Mouse (Mus musculus): ENCODE data around the gene Arhgap31. TPM values are rescaled to one million over a fixed set of nuclear protein-coding genes. Genes with fewer than 3 reads are reported as not detected.

Gene Arhgap31
- 22.4 TPM for total RNA-seq (2023)

DNA sequence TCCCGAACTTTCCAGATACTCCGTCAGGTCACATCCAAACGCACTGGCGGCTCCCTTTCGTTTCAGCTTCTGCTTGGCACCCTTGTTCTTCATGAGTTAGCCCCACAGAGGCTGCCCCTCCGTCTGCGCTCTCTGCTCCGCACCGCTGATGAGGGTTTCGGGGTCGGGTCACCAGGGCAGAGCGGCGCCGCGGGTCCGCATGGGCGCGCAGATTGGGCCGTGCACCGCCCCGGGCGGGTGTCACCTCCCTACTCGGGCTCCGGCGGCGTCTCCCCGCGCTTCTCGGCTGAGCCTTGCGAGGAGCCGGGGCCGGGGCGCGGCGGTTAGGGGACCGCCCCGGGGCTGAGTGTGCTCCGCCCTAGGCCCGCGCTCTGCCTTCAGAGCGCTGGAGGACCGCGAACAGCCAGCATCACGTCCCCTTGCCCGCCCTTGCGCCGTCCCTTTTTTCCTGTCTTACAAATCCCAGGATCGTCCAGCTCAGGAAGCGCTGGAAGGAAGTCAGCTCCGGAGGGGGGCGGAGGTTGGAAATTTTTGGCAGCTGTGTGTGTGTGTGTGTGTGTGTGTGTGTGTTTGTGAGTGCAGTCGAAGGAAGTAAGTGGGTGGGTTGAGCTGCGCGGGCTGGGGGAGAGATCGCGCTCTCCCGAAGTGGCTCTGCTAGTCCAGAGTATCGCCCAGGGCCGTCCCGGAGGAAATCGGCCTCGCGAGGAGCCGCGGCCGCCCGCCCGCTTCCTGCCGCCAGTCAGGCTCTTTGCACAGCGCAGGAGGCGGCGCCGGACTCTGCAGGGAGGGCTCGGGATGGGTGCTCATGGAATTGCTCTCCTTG, at the start of gene Arhgap31:
Gene Arhgap31, minus strand, starts transcription at position 694 of the 823 bp plus-strand sequence.

GRCm38 (mm10) chr16:38742113-38742658, 29.1 kb upstream of the Arhgap31 start, which contains the start of gene B4galt4:
Gene B4galt4, plus strand, starts transcription at chr16:38742264.

GRCm38 (mm10) chr16:38558221-38558748, 154.8 kb downstream of the Arhgap31 start, which contains the start of gene Tmem39a:
Gene Tmem39a, plus strand, starts transcription at chr16:38558698.

DNA sequence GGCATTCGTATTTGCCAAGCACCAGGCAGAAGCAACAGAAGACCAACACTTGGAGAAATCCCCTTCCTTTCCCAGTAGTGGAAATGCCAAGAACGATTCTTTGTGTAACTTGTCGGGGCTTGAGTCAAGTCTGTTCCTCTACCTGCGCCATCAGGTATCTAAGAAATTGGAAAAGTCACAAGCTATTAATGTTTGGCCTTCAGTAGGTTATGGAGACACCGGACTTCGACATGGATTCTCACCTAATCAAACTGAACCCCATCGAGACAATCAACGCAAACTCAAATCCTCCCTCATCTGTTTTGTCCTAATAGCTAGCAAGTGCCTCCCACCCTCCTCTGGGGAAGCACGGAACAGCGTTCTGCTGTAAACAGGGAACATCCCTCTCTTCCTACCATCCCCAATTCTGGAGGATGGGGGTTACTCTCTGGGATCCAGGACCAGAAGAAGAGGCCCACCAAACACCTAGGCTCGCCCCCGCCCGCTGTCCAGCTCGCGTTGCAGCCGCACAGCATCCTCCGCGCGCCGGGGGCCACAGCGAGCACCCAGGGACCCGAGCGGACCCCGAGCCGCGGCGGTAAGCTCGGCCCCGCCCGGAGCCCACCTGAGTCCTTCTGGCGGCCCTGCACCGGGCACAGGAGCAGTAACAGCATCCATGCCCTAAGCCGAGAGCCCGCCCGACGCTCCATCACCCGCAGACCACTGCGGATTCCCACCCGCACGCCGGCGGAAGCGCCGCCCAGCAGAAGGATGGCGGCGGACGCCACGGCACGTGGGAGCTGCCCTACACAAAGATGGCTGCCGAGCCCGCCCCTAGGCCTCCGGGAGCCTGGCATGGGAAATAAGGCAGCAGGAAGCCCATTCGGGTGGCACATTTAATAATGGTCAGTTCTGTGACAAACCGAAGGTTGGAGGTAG, 163.3 kb downstream of the Arhgap31 start, which contains the start of gene Poglut1:
Gene Poglut1, minus strand, starts transcription at position 780 of the 918 bp plus-strand sequence.

Other genes starting within 250 kb of the Arhgap31 start
- 13.2 TPM for gene Timmdc1, start 190.6 kb downstream of the Arhgap31 start, total RNA-seq (2023)
- gene Poglut1, start 163.0 kb downstream of the Arhgap31 start, total RNA-seq (2023), result 19.1 TPM
- gene Tmem39a, start 154.6 kb downstream of the Arhgap31 start, total RNA-seq (2023), result 53.5 TPM
- gene B4galt4, start 29.0 kb upstream of the Arhgap31 start, total RNA-seq (2023), result 0.26 TPM
- gene Upk1b, start 87.1 kb upstream of the Arhgap31 start, total RNA-seq (2023), result not detected
- not detected for gene 4930435E12Rik, start 115.5 kb upstream of the Arhgap31 start, total RNA-seq (2023)
- gene Igsf11, start 179.4 kb upstream of the Arhgap31 start, total RNA-seq (2023), result not detected